Mouse (Mus musculus) liver, embryonic 14.5 days (tissue): ENCODE results near the gene Zdhhc9. TPM values are rescaled to one million over a fixed set of nuclear protein-coding genes. Genes with fewer than 3 reads are reported as not detected.

Source experiments
- ATAC-seq: fragments of 200-750 bp; cut with Nextera tagmentation; 2 replicates; pipeline ENCODE4 v1.8.0; 2017; ENCODE audit warnings: moderate number of reproducible peaks, mild to moderate bottlenecking, moderate library complexity; ENCODE audit not compliant: insufficient read depth
- DNase-seq, 3 experiments: peaks; one replicate each; pipeline ENCODE4 v3.0.0-alpha.2; 2012 to 2013; ENCODE audit warnings: low read depth in 3 of 3, low spot score in 3 of 3
- H3K27ac ChIP-seq: fragments of 300-500 bp; sonication (generic); 2 replicates; pipeline ENCODE4 v1.5.1; 2014; ENCODE audit warnings: moderate library complexity, mild to moderate bottlenecking, control low read depth, inconsistent platforms
- H3K27me3 ChIP-seq: fragments of 300-500 bp; sonication (generic); 2 replicates; pipeline ENCODE4 v1.6.1; 2014; ENCODE audit warnings: mild to moderate bottlenecking, low read length, moderate library complexity; ENCODE audit not compliant: control insufficient read depth, insufficient read depth
- H3K36me3 ChIP-seq: fragments of 300-500 bp; sonication (generic); replicated peaks from 2 replicates; pipeline ENCODE4 v1.6.1; 2014; ENCODE audit warnings: low read depth; ENCODE audit not compliant: control insufficient read depth, insufficient read depth
- H3K4me1 ChIP-seq, 2 experiments: fragments of 200-500 bp in 1 of 2; fragments of 300-500 bp in 1 of 2; sonication (generic) in 1 of 2; replicated peaks; 2 replicates each; pipeline ENCODE4 v1.6.1; 2012 to 2014; ENCODE audit warnings: antibody characterized with exemption in 1 of 2, inconsistent platforms in 1 of 2, low read length in 1 of 2; ENCODE audit not compliant: control insufficient read depth in 2 of 2, insufficient read depth in 2 of 2
- H3K4me2 ChIP-seq: fragments of 300-500 bp; sonication (generic); 2 replicates; pipeline ENCODE4 v1.6.1; 2014; ENCODE audit warnings: low read depth, mild to moderate bottlenecking, control low read depth, moderate library complexity
- H3K4me3 ChIP-seq, 2 experiments: fragments of 200-500 bp in 1 of 2; fragments of 300-500 bp in 1 of 2; sonication (generic) in 1 of 2; 2 replicates each; pipeline ENCODE4 v1.5.1; 2012 to 2014; ENCODE audit warnings: low read depth in 2 of 2, low read length in 2 of 2, mild to moderate bottlenecking in 2 of 2, control low read depth in 1 of 2, inconsistent platforms in 1 of 2, moderate library complexity in 1 of 2; ENCODE audit not compliant: insufficient read depth in 1 of 2
- H3K9ac ChIP-seq: fragments of 300-500 bp; sonication (generic); replicated peaks from 2 replicates; pipeline ENCODE4 v1.6.1; 2014; ENCODE audit warnings: mild to moderate bottlenecking, control low read depth, moderate library complexity
- H3K9me3 ChIP-seq: fragments of 300-500 bp; sonication (generic); 2 replicates; pipeline ENCODE4 v1.6.1; 2016; ENCODE audit warnings: low read length, mixed read lengths; ENCODE audit not compliant: control insufficient read depth
- CTCF ChIP-seq: IDR thresholded peaks from 2 replicates; pipeline ENCODE4 v1.5.1; 2016; ENCODE audit warnings: antibody characterized with exemption, low read depth, control low read depth
- EP300 ChIP-seq: IDR thresholded peaks from 2 replicates; pipeline ENCODE4 v1.6.1; 2016; ENCODE audit warnings: antibody characterized with exemption, low read depth
- WGBS: fragments of 180-500 bp; shearing (Covaris S2); extraction: QIAGEN DNeasy Blood & Tissue Kit; methylation state at CpG from one replicate; pipeline ENCODE4 v1.1.7; 2014; ENCODE audit not compliant: insufficient replicate concordance; 5-methylcytosine and 5-hydroxymethylcytosine counted together
- polyA plus RNA-seq, 2 experiments: library from polyadenylated mRNA; depleted of rRNA in 1 of 2; stranded (reverse) in 1 of 2; unstranded in 1 of 2; fragments of >200 nt; fragmentation: Nextera tagmentation in 1 of 2; extraction: Ambion mirVana in 1 of 2; gene quantifications; 2 replicates each; pipeline versions ENCODE4 v1.2.1 to v1.2.3; 2012 to 2014

Gene Zdhhc9
- polyA plus RNA-seq, 2 experiments = 2.8 to 10.5 TPM

GRCm38 (mm10) chrX:48158229-48158919, 50.3 kb downstream of the Zdhhc9 start:
- Histone ChIP-seq H3K4me1 (peaks cover 10 to 12% of the 10 kb centered on the region in 2 experiments), H3K36me3 (no peaks in the 10 kb centered on the region), H3K4me2 (no peak overlapping the region), H3K27ac (no peak overlapping the region), H3K4me3 (no peak overlapping the region), H3K27me3 (no peaks in the 10 kb centered on the region), H3K9ac (no peak overlapping the region), H3K9me3 (no peaks in the 10 kb centered on the region)
- DNase-seq (no peak), ATAC-seq (0 out of 2 replicates have a peak, but pooled peaks have one; percentile 13)
- no peak for TF ChIP-seq CTCF
- TF ChIP-seq EP300 = no peak
- 68% methylated on average over 11 of the region's 11 CpGs for WGBS

- ATAC-seq = no peak
- 68% methylated on average over 8 of the region's 8 CpGs for WGBS
- TF ChIP-seq CTCF (no peak), EP300 (no peak)
Observed at GRCm38 (mm10) chrX:48157396-48157795, 51.3 kb downstream of the Zdhhc9 start.

GRCm38 (mm10) chrX:48155489-48155888, 53.2 kb downstream of the Zdhhc9 start:
- H3K9ac ChIP-seq = no peak overlapping the region
- H3K9me3 ChIP-seq = no peaks in the 10 kb centered on the region
- TF ChIP-seq CTCF (no peak), EP300 (no peak)
- ATAC-seq (no peak), DNase-seq (no peak)
- no peak overlapping the region for H3K4me3 ChIP-seq
- no peak overlapping the region for H3K4me2 ChIP-seq
- no peaks in the 10 kb centered on the region for H3K36me3 ChIP-seq
- WGBS = 63% methylated on average over 6 of the region's 6 CpGs
- no peak overlapping the region for H3K27ac ChIP-seq
- H3K4me1 ChIP-seq = peaks cover 17 to 21% of the 10 kb centered on the region in 2 experiments
- H3K27me3 ChIP-seq = no peaks in the 10 kb centered on the region

More at GRCm38 (mm10) chrX:48157396-48157795, 51.3 kb downstream of the Zdhhc9 start:
- no peaks in the 10 kb centered on the region for H3K36me3 ChIP-seq
- peaks cover 17 to 21% of the 10 kb centered on the region in 2 experiments for H3K4me1 ChIP-seq
- H3K9me3 ChIP-seq = no peaks in the 10 kb centered on the region
- H3K4me3 ChIP-seq = no peak overlapping the region
- DNase-seq = no peak
- H3K27ac ChIP-seq = no peak overlapping the region
- no peak overlapping the region for H3K9ac ChIP-seq
- H3K27me3 ChIP-seq = no peaks in the 10 kb centered on the region
- no peak overlapping the region for H3K4me2 ChIP-seq

- DNase-seq (no peak), ATAC-seq (no peak)
- no peak overlapping the region for H3K4me2 ChIP-seq
- H3K27me3 ChIP-seq = no peaks in the 10 kb centered on the region
- no peak overlapping the region; the same call in 1 of the 2 replicates for H3K9ac ChIP-seq
- no peaks in the 10 kb centered on the region for H3K36me3 ChIP-seq
- no peaks in the 10 kb centered on the region for H3K9me3 ChIP-seq
- WGBS = 30% methylated on average over 2 of the region's 2 CpGs
- H3K4me1 ChIP-seq = peaks cover 17 to 21% of the 10 kb centered on the region in 2 experiments
- no peak overlapping the region for H3K4me3 ChIP-seq
- TF ChIP-seq EP300 = no peak
- no peak for TF ChIP-seq CTCF
- H3K27ac ChIP-seq = 0 out of 2 replicates have a peak overlapping the region, but pooled peaks have one; percentile 10
Observed at GRCm38 (mm10) chrX:48153949-48154348, 54.7 kb downstream of the Zdhhc9 start.

- peaks cover 17 to 21% of the 10 kb centered on the region in 2 experiments for H3K4me1 ChIP-seq
- peak; percentile 95 for ATAC-seq
- no peak overlapping the region for H3K9ac ChIP-seq
- no peaks in the 10 kb centered on the region for H3K36me3 ChIP-seq
- H3K27me3 ChIP-seq = no peaks in the 10 kb centered on the region
- no peak overlapping the region for H3K27ac ChIP-seq
- WGBS = 16% methylated on average over 2 of the region's 2 CpGs
- no peaks in the 10 kb centered on the region for H3K9me3 ChIP-seq
- TF ChIP-seq EP300 (peak; percentile 88), CTCF (no peak)
- peak overlapping the region; percentile 26 for H3K4me2 ChIP-seq
- peak; percentile 58 to 68 (median 65) for DNase-seq
- no peak overlapping the region for H3K4me3 ChIP-seq
Observed at GRCm38 (mm10) chrX:48153414-48153813, 55.3 kb downstream of the Zdhhc9 start.
